Mouse (Mus musculus) MEL (cell line): ENCODE results near the gene Lyar. TPM values are rescaled to one million over a fixed set of nuclear protein-coding genes. Genes with fewer than 3 reads are reported as not detected.
A peak's percentile ranks its signal among the peaks of the same experiment; 100 is the strongest.

Experiments
- DNase-seq: peaks from one replicate; pipeline ENCODE4 v3.0.0; 2011; ENCODE audit warnings: low read depth, low spot score
- H3K27ac ChIP-seq: 2 replicates; pipeline ENCODE4 v1.5.1; 2012; ENCODE audit warnings: low read depth, mild to moderate bottlenecking, control low read depth, low read length, moderate library complexity; ENCODE audit not compliant: control insufficient read depth
- H3K27me3 ChIP-seq, 2 experiments: fragments of 150-350 bp in 1 of 2; sonication (generic) in 1 of 2; 2 replicates each; pipeline ENCODE4 v1.6.1; 2012; ENCODE audit warnings: low read length in 2 of 2, mild to moderate bottlenecking in 2 of 2, improper control_type of control experiment in 1 of 2, moderate library complexity in 1 of 2; ENCODE audit not compliant: insufficient read depth in 2 of 2, control insufficient read depth in 1 of 2
- H3K36me3 ChIP-seq, 2 experiments: 2 replicates each; pipeline ENCODE4 v1.6.1; 2012 to 2014; ENCODE audit warnings: low read length in 2 of 2, improper control_type of control experiment in 1 of 2, inconsistent platforms in 1 of 2, mild to moderate bottlenecking in 1 of 2; ENCODE audit not compliant: insufficient read depth in 2 of 2, control insufficient read depth in 1 of 2
- H3K4me1 ChIP-seq, 2 experiments: fragments of 150-350 bp in 1 of 2; sonication (generic) in 1 of 2; 2 replicates each; pipeline ENCODE4 v1.6.1; 2012; ENCODE audit warnings: low read length in 2 of 2, improper control_type of control experiment in 1 of 2, mild to moderate bottlenecking in 1 of 2; ENCODE audit not compliant: insufficient read depth in 2 of 2, control insufficient read depth in 1 of 2
- H3K4me3 ChIP-seq, 2 experiments: fragments of 150-350 bp in 1 of 2; sonication (generic) in 1 of 2; 2 replicates each; pipeline ENCODE4 v1.5.1; 2012; ENCODE audit warnings: low read depth in 2 of 2, low read length in 2 of 2, mild to moderate bottlenecking in 2 of 2, moderate library complexity in 2 of 2, control low read depth in 1 of 2, improper control_type of control experiment in 1 of 2; ENCODE audit not compliant: control insufficient read depth in 1 of 2, insufficient read depth in 1 of 2
- H3K79me2 ChIP-seq: 2 replicates; pipeline ENCODE4 v1.6.1; 2012; ENCODE audit warnings: mild to moderate bottlenecking, low read length, moderate library complexity; ENCODE audit not compliant: control insufficient read depth, poor library complexity, insufficient read depth
- H3K9ac ChIP-seq: 2 replicates; pipeline ENCODE4 v1.6.1; 2012; ENCODE audit warnings: low read depth, mild to moderate bottlenecking, control low read depth, low read length, moderate library complexity; ENCODE audit not compliant: control insufficient read depth, poor library complexity, severe bottlenecking
- H3K9me3 ChIP-seq: fragments of 150-350 bp; sonication (generic); replicated peaks from 2 replicates; pipeline ENCODE4 v1.6.1; 2012; ENCODE audit warnings: mild to moderate bottlenecking, low read length, improper control_type of control experiment, moderate library complexity; ENCODE audit not compliant: insufficient read depth
- BHLHE40 ChIP-seq: IDR thresholded peaks from 2 replicates; pipeline ENCODE4 v1.6.1; 2012; ENCODE audit warnings: low read depth, mild to moderate bottlenecking, inconsistent platforms, low read length, improper control_type of control experiment, borderline replicate concordance
- CHD2 ChIP-seq: IDR thresholded peaks from 2 replicates; pipeline ENCODE4 v1.6.1; 2011; ENCODE audit warnings: low read length, improper control_type of control experiment
- E2F4 ChIP-seq: IDR thresholded peaks from 2 replicates; pipeline ENCODE4 v1.6.1; 2011; ENCODE audit warnings: low read depth, low read length, improper control_type of control experiment, borderline replicate concordance
- ELF1 ChIP-seq: IDR thresholded peaks from 2 replicates; pipeline ENCODE4 v1.6.1; 2014; ENCODE audit warnings: low read depth, mild to moderate bottlenecking, inconsistent platforms, low read length, improper control_type of control experiment, moderate library complexity
- ETS1 ChIP-seq: IDR thresholded peaks from 2 replicates; pipeline ENCODE4 v1.6.1; 2012; ENCODE audit warnings: low read depth, mild to moderate bottlenecking, inconsistent platforms, low read length, improper control_type of control experiment, moderate library complexity
- GABPA ChIP-seq: IDR thresholded peaks from 2 replicates; pipeline ENCODE4 v1.6.1; 2012; ENCODE audit warnings: low read depth, mild to moderate bottlenecking, inconsistent platforms, low read length, improper control_type of control experiment, moderate library complexity
- GATA1 ChIP-seq: IDR thresholded peaks from 2 replicates; pipeline ENCODE4 v1.6.1; 2011; ENCODE audit warnings: low read depth, low read length, improper control_type of control experiment
- HCFC1 ChIP-seq: IDR thresholded peaks from 2 replicates; pipeline ENCODE4 v1.6.1; 2012; ENCODE audit warnings: low read depth, mild to moderate bottlenecking, inconsistent platforms, low read length, improper control_type of control experiment, moderate library complexity
- KAT2A ChIP-seq: conservative IDR thresholded peaks from 2 replicates; pipeline ENCODE4 v1.6.1; 2012; ENCODE audit warnings: low read depth, low read length, improper control_type of control experiment, inconsistent platforms
- MAFK ChIP-seq: IDR thresholded peaks from 2 replicates; pipeline ENCODE4 v1.6.1; 2011; ENCODE audit warnings: low read depth, mild to moderate bottlenecking, low read length, improper control_type of control experiment, borderline replicate concordance
- MAX ChIP-seq: IDR thresholded peaks from 2 replicates; pipeline ENCODE4 v1.6.1; 2011; ENCODE audit warnings: low read length, improper control_type of control experiment
- MAZ ChIP-seq: IDR thresholded peaks from 2 replicates; pipeline ENCODE4 v1.6.1; 2012; ENCODE audit warnings: low read depth, mild to moderate bottlenecking, inconsistent platforms, low read length, improper control_type of control experiment
- MEF2A ChIP-seq: IDR thresholded peaks from 2 replicates; pipeline ENCODE4 v1.6.1; 2014; ENCODE audit warnings: low read depth, mild to moderate bottlenecking, inconsistent platforms, low read length, improper control_type of control experiment; ENCODE audit not compliant: poor library complexity, insufficient replicate concordance, severe bottlenecking; ENCODE audit errors: extremely low read depth
- MYB ChIP-seq: IDR thresholded peaks from 2 replicates; pipeline ENCODE4 v1.6.1; 2011; ENCODE audit warnings: mild to moderate bottlenecking, low read depth, low read length, improper control_type of control experiment
- NELFE ChIP-seq: IDR thresholded peaks from 2 replicates; pipeline ENCODE4 v1.6.1; 2011; ENCODE audit warnings: low read depth, low read length, improper control_type of control experiment
- NRF1 ChIP-seq: IDR thresholded peaks from 2 replicates; pipeline ENCODE4 v1.6.1; 2014; ENCODE audit warnings: low read depth, mild to moderate bottlenecking, inconsistent platforms, low read length, improper control_type of control experiment, moderate library complexity; ENCODE audit not compliant: poor library complexity, insufficient read depth, severe bottlenecking
- POLR2A ChIP-seq, 2 experiments: IDR thresholded peaks; 2 replicates each; pipeline ENCODE4 v1.6.1; 2011 to 2012; ENCODE audit warnings: low read length in 2 of 2, mild to moderate bottlenecking in 2 of 2, control low read depth in 1 of 2, improper control_type of control experiment in 1 of 2, low read depth in 1 of 2, moderate library complexity in 1 of 2; ENCODE audit not compliant: control insufficient read depth in 1 of 2, insufficient read depth in 1 of 2, poor library complexity in 1 of 2
- POLR2AphosphoS2 ChIP-seq: IDR thresholded peaks from 2 replicates; pipeline ENCODE4 v1.6.1; 2011; ENCODE audit warnings: low read length, improper control_type of control experiment
- RCOR1 ChIP-seq: IDR thresholded peaks from 2 replicates; pipeline ENCODE4 v1.6.1; 2012; ENCODE audit warnings: low read depth, mild to moderate bottlenecking, inconsistent platforms, low read length, improper control_type of control experiment
- USF2 ChIP-seq, 2 experiments: IDR thresholded peaks; 2 replicates each; pipeline ENCODE4 v1.6.1; 2011 to 2012; ENCODE audit warnings: improper control_type of control experiment in 2 of 2, low read length in 2 of 2, borderline replicate concordance in 1 of 2, inconsistent platforms in 1 of 2, low read depth in 1 of 2, mild to moderate bottlenecking in 1 of 2; ENCODE audit not compliant: insufficient read depth in 1 of 2
- ZC3H11A ChIP-seq: IDR thresholded peaks from 2 replicates; pipeline ENCODE4 v1.6.1; 2012; ENCODE audit warnings: low read depth, mild to moderate bottlenecking, inconsistent platforms, low read length, improper control_type of control experiment
- ZKSCAN1 ChIP-seq: IDR thresholded peaks from 2 replicates; pipeline ENCODE4 v1.6.1; 2012; ENCODE audit warnings: low read depth, mild to moderate bottlenecking, inconsistent platforms, low read length, improper control_type of control experiment, moderate library complexity
- ZMIZ1 ChIP-seq: IDR thresholded peaks from 2 replicates; pipeline ENCODE4 v1.6.1; 2012; ENCODE audit warnings: low read depth, mild to moderate bottlenecking, inconsistent platforms, low read length, improper control_type of control experiment, moderate library complexity
- polyA plus RNA-seq, 2 experiments: library from polyadenylated mRNA; stranded (reverse) in 1 of 2; unstranded in 1 of 2; fragments of >175 nt in 1 of 2; fragments of >200 nt in 1 of 2; gene quantifications; 2 replicates each; pipeline versions ENCODE4 v1.2.1 to v1.2.4; 2012; ENCODE audit warnings: low replicate concordance in 2 of 2, low read depth in 1 of 2; ENCODE audit not compliant: insufficient read length in 2 of 2, insufficient read depth in 1 of 2, missing spikeins in 1 of 2
- total RNA-seq: library from RNA; depleted of rRNA; stranded (reverse); fragments of 300-350 nt; gene quantifications from 2 replicates; pipeline ENCODE4 v1.2.3, GENCODE M21; 2012

The Lyar gene
- total and polyA plus RNA-seq, 3 experiments = 333 to 678 (median 507) TPM

- TF ChIP-seq MAX (peak; percentile 96), POLR2A (IDR thresholded peaks at IDR 0.05; ENCODE audit: control insufficient read depth in 1 of 2, insufficient read depth in 1 of 2, low read depth in 1 of 2, low read length in 2 of 2, poor library complexity in 1 of 2) (peak; percentile 99), NELFE (peak; percentile 99), ZKSCAN1 (no peak)
- TF ChIP-seq, all 39 proteins: peak for 22
Measured at GRCm38 (mm10) chr5:38220328-38220912, at the start of gene Lyar, which contains the start of gene Zbtb49 (continued).

- Histone ChIP-seq H3K4me1 (no peaks in the 10 kb centered on the region), H3K9me3 (no peaks in the 10 kb centered on the region), H3K9ac (no peak overlapping the region), H3K27ac (no peak overlapping the region), H3K27me3 (no peaks in the 10 kb centered on the region), H3K4me3 (no peak overlapping the region), H3K79me2 (no peaks in the 10 kb centered on the region), H3K36me3 (no peaks in the 10 kb centered on the region)
- TF ChIP-seq MYB = no peak
- TF ChIP-seq HCFC1 = no peak
- no peak for TF ChIP-seq RCOR1
- TF ChIP-seq KAT2A = no peak
- TF ChIP-seq MAFK = no peak
- no peak for TF ChIP-seq NRF1
- no peak for TF ChIP-seq E2F4
- TF ChIP-seq GABPA = no peak
- TF ChIP-seq POLR2A (IDR thresholded peaks at IDR 0.05; ENCODE audit: control insufficient read depth in 1 of 2, insufficient read depth in 1 of 2, low read depth in 1 of 2, low read length in 2 of 2, poor library complexity in 1 of 2) = no peak
- no peak for TF ChIP-seq BHLHE40
- no peak for TF ChIP-seq CHD2
- no peak for TF ChIP-seq MEF2A
- TF ChIP-seq USF2 (IDR thresholded peaks at IDR 0.05; ENCODE audit: borderline replicate concordance in 1 of 2, insufficient read depth in 1 of 2, low read depth in 1 of 2, low read length in 2 of 2) = no peak
- no peak for TF ChIP-seq GATA1
- TF ChIP-seq MAZ = no peak
- TF ChIP-seq ETS1 = no peak
- TF ChIP-seq ZC3H11A = no peak
- TF ChIP-seq ZMIZ1 = no peak
- TF ChIP-seq POLR2AphosphoS2 = no peak
- no peak for TF ChIP-seq ELF1
- DNase-seq = peak; percentile 11
Measured at GRCm38 (mm10) chr5:38173766-38174165, 46.5 kb upstream of the Lyar start.
